Mouse (Mus musculus) ovary, postnatal 10 days (tissue): ENCODE results near the gene Cntrob.
A peak's percentile ranks its signal among the peaks of the same experiment; 100 is the strongest.

Experiments
- DNase-seq: peaks from one replicate; pipeline ENCODE4 v3.0.0; 2022; ENCODE audit warnings: low spot score

The Cntrob gene

DNA sequence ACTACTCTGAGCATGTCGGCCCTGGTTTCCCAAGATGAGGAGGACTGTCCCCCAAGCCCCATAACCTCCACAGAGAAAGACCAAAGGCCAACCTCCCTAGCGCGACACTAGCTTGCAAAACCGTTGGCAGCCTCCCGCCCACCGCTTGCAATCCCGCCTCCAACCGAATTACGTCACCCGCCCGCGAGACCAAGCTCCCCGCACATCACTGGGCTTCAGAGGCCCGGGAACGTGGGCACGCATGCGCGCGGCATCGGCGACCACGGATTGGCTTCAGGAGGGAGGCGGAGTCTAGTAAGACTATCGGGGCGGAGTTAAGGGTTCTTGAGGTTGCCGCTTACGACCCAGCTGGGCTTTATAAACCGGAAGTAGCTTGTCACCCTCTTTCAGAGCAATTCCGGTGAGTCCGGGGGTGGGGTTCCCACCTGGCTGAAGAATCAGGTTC lies at the start of gene Cntrob, which contains the start of gene Trappc1:
Cntrob (minus strand) TSS at position 109 of the 445 bp plus-strand sequence.
Trappc1 (plus strand) TSS at position 314 of the 445 bp plus-strand sequence.
- DNase-seq, result peak; percentile 93

DNA sequence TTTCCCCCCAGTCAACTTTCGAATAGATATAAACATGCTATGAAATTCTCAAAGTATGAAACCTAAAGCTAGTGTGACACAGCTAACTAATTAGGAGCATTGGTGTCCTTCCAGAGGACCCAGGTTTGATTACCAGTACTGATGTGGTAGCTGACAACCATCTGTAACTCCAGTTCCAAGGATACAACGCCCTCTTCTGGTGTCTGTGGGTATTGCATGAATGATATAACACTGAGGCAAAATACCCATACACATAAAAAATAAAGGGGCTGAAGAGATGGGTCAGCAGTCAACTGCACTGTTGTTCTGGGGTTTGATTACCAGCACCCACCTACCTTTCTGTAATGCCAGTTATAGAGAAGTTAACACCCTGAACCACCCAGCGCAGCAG lies 49.2 kb upstream of the Cntrob start:
- DNase-seq, result no peak

DNA sequence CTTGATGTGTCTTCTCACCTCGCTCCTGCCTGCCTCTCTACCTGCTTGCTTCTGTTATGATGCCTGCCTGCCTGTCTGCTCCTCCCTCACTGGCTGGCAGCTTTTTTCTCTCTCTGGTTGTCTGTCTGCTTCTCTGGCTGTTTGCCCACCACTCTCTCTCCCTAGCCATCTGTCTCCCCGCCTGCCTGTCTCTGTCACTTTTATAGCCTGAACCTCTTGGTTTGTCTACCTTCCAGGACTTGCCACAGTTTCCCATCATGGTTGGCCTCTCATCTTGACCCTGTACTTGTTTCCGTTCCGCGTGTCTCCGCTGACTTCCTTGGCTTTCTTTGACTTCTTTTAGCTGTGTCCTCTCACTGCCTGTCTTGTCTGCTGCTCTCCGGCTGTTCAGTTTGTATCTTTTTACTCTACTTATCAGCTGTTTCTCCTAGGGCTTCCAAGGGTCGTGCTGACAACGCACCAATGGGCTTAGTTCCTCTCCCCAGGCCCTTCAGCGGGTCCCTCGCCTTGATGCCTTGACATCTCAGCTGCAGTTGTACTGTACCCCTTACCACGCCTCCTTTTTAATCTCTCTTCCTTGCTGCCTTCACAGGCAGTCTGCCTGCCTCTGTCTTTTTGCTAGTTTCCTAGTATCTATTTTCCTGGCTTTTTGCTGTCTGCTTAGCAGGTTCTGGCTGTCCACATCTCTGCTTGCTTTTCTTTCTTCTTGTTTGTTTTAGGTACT lies 48.6 kb upstream of the Cntrob start:
- DNase-seq, result no peak

DNA sequence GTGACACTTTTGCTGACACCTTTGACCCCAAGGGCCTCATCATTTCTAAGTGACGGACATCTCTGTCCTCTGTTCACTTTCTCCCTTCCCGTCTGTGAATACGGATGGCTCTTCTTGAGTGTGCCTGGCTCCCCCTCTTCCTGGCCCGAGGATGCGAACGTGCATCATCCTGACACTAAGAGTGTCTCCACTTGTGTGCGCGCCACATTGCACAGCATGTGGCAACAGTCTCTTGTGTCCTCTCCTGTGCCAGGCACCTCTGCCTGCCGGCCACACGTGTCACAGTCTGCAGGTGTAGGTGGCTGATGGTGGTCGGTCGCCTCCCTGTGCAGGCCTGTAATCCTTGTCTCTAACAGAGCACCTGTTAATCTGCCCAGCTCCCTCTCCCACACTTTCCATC lies 48.0 kb upstream of the Cntrob start:
- no peak for DNase-seq

DNA sequence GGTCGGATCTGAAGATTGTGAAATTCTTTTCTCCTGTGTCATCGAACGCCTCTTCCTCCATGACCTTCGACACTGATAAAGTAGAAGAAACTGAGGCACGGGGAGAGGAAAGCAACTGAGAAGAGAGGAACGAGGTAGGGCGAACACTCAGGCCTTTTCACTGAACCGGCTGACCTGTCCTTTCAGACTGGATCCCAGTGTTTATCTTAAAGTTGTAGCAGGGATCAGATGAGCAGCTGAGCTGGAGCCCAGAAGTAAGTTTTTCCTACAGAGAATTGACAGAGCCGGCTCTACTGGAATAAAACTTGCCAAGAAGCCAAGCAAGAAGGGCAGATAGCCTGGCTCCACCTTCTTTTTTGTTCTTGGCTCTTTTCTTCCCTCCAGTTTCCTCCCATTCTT lies 47.2 kb upstream of the Cntrob start:
- no peak for DNase-seq

DNA sequence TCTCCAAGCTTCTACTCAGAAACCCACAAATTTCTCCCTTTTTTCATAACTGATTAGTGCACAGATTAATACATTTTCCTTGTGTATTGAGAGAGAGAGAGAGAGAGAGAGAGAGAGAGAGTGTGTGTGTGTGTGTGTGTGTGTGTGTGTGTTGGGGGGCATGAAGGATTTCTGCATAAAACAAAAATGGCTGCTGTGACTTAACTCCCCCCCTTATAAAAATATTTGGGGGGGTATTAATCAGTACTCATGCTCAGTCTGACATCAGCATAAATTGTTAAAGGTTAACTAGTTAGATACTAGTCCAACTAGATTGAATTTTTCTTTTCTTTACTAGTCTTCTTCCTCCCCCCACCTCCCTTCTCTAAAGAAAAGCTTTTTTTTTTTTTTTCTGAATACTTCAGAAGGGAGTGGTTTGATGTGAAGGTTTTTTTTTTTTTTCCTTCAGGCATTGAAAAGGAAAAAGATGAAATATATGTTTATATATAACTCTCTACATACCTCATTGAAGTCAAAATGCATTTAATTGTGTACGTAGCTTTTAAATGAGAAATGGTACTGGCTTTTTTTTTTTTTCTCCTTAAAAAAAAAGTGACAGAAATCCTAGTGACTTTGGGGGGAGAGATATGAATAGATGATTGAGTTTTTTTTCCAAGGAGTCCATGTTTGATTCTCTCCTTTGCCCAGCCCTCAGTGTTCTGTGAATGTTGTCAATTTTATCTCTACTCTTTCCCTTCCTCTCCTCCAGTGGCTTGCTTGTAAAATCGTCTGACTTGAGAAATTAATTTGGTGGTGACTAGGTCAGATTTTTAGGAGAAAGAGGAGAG lies 46.6 kb upstream of the Cntrob start:
- DNase-seq, result no peak

DNA sequence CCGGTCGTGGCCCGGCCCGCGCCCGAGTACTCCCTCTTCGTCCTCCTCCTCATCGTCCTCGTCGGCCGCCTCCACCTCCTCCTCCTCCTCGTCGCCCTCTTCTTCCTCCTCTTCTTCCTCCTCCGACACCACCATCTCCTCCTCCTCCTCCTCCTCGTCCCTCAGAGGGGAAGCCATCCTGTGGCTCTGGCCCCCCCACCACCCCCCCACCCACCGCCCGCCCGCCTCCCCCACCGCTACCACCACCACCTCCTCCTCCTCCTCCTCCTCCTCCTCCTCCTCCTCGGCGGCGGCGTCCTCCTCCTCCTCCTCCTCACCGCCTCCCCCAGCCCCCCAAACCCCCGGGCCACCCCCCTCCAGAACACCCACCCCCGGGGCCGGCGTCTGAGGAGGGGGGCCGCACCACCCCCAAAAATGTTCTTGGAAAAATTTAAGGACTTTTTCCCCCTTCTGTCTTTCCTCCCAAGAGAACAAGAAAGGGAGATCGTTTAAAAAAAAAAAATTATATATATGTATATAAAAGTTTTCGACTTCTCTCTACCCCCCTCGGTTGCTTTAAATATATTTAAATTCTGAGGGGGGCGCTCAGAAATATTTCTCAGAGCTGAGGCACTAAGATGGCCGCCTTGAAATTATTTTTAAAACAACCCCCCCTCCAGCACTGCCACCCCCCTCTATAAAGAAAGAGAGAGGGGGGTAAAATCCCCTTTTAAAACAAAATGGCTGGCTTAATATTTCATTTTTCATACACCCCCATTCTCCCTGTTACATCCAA lies 45.8 kb upstream of the Cntrob start, which contains the start of gene Chd3:
Chd3 (minus strand) TSS at position 192 of the 775 bp plus-strand sequence.
- no peak for DNase-seq

DNA sequence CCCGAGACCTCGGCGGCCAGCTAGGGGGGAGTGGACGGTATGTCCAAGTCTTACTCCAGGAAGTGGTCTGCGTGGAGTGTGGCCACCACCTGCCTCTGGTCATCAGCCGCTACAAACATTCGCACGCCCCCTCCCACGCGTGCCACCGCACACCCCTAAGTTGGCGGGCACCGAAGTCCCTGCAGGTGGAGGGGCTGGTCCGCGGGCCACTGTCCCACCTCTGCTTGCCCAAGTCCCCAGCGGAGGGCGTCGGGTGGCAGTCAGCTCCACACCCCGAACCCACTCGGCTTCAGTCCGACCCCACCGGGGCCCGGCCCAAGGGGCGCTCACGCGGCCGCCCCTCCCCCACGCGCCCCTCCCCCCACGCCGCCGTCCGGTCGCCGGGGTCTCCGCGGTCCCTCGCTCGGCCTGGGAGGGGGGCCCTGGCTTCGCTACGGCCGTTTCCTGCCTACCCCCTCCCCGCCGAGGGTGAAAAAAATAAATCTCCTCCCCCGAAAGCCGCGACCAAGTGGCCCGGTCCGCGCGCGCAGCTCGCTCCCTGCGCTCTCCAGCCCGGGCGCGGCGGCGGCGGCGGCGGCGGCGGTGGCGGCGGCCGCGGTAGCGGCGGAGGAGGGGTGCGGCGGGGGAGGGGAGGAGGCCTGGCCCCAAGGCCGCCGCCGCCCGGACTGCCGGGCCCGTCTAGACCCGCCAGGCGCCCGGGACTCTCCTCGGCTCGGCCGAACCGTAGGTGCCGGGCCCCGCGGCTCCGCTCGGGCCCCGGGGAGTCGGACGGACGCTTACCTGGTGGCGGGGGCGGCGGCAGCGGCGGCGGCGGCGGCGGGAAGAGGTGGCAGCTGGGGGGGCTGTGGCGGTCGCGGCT lies 45.0 kb upstream of the Cntrob start:
- DNase-seq, result no peak

DNA sequence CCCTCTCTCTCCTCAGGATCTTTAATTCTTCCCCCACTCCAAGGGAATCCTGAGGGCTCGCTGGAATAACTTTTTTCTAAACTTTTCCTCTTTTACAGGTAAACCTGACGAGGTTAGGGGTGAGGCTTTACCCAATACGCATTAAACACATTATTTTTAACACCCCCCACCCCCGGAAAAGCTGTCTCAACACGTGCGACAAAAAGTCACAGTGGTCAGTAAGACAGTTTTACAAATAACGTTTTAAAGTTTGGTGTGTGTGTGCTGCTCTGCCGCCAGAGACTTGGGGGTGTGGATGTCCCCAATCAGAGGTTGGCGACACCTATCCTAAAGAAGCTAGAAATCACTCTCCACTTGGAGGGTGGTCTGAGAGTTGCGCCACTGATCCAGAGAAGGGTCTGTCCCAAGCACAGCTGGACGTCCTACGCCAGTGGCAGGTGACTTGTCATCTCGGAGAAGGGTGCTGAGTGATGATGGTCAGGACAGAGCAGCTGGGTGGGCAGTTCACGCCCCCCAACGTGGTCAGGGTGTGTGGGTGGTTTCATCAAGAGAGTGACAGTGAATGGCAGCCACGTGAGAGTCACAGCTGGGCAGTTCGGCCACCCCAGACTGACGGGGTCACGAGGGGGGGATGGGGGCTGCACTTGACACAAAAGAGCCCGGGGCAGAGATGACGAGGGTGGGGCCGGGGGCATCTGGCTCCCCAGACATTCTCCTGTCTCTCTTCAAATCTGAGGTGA lies 44.2 kb upstream of the Cntrob start:
- no peak for DNase-seq

DNA sequence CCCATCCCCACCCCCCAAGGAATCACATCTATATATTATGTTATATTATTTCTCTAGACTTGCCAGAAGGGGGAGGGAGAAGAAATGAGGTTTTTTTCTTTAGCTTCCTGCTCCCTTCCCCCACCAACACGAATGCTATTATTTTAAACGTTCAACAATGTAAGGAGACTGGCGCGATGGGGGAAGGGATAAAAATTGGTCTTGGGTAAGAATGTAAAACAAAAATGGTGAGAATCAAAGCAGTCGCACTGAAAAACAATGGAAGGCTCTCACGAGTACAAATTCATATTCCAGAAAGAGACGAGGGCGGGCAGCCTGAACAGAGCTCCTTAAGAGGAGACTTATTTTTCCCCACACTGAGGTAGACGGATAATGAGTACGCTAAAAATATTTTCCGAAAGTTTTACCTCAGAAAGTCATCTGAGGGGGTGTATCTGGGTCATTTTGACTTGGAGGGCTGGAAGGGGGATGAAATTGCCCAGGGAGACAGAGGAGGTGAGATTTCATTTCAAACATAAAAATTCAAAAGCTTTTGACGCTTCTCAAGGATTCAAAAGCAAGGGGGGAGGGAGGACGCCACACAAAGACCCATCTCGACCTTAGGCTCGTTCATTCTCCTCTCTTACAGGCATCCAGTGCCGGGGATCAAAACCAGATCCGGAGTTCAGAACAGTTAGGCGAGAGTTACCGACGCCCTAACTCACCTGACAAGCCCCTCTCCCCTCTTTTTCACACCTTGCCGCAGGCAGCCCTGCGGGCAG lies 43.5 kb upstream of the Cntrob start:
- DNase-seq, result no peak

DNA sequence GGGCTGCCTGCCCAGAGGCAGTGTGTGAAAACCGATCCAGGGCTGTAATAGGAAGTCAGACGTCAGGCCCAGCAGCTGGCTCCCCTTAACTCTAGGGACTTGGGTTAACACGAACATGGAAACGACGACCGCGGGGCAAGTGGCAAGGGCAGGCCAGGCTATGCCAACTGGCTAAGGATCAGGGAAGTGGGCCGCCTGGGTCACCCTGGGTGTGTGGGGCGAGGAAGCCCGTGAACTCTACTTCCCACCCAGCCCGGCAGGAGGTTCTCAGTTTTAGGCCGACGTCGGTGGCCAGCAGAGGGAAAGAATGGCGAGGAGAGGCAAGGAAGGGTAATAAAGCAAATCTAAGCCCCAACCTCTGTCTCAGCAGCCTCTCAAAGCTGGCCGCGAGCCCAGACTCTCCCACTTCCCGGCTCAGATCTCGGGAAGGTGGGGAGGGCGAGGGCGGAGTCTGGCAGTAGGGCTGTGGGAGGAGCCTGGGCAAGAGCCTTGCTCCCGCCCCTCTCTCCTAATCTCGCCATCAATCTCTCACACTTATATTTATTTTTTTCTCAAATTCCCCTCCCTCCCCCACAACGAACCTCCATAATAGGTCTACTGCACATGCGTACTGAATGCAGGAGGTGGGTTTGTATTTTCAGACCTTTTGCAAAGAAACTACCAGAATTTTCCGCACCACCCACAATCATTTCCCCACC lies 42.7 kb upstream of the Cntrob start:
- DNase-seq, result peak; percentile 89

DNA sequence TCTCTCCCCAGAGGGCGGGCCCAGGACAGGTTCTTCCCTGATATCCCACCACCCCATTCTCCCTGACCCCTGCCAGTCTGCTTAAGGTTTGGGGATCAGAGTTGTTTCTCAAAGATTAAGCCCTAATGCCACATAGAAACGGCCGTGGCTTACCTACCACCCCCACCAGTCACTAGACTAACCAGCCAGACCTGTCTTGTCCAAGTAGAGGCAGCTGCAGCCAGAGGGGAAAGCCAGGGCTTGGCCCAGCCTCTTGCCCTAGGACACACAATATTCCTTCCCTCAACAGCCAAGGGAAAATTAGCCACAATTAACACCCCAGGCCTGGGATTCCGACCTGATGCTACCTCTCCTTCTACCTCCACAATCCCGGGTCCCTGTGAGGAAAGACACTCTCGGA lies 42.1 kb upstream of the Cntrob start:
- DNase-seq, result no peak

DNA sequence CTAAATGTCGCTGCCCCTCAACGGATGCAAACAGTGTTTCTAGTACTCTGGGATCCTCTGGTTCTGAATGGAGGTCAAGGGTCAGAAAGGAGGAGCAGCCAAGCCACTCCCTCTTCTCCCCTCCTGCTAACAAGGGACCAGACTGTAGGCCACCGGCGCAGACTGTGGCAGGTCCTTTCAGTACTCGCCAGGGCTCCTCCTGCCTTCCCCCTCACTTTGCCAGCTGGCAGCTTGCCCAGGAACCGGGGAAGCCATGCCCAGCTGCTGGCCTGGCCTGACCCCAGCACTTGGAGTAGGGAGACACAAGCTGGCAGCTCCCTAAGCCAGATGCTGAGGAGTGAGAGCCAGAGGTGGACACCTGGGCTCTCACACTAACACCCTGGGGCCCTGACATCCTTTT lies 41.3 kb upstream of the Cntrob start:
- DNase-seq, result peak; percentile 96

DNA sequence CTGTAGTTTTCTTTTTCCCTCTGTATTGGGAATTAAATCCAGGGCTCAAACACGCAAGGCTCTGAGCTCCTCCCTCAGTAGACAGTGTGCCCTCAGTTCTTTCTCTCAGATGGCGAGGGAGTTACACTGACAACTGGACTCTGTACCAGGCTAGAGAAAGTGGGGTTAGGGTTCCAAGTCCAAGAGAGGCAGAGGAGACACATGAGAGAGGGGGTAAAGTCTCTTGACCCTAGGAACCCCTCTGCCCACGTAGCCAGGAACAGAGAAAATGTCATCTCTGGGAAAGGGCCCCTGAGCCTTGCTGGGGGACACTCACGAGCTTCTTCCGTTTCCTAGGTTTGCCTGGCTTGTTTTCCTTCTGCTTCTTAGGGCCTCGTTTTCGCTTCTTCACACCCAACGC lies 40.8 kb upstream of the Cntrob start:
- no peak for DNase-seq

DNA sequence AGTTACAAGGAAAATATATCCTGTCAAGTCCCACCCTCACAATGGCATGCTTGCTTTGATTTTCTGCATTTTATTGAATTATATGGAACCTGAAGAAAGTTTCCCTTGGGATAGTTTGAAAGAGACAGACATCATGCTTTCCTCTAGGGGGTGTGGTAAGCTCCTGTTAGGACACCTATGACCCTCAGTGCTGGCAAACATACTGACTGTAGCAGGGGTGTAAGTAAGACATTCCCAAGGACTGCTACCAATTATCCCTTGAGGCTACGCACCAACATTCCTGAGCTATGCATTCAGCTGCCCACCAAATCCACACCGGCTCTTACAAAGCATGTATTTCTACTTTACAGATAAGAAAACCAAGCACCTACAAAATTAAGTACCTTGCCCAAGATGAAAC lies 38.9 kb upstream of the Cntrob start:
- DNase-seq, result no peak

DNA sequence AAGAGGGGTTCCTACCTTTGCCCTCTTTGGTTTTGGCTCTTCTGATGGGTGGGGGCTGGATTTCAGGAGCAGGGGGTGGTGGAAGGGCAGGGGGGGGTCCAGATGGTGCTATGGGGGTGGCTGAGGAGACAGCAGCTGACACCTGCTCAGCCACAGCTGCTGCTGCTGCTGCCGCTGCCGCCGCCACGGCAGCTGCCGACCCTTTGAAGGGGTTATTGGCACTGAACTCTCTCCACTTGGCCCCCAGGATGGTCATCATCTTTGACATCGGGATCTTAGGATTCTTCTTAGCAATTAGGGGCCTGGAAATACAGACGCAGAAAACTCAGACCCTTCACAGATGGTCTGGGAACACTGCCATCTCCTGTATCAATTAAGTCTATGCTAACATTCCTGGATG lies 38.4 kb upstream of the Cntrob start:
- DNase-seq, result no peak

DNA sequence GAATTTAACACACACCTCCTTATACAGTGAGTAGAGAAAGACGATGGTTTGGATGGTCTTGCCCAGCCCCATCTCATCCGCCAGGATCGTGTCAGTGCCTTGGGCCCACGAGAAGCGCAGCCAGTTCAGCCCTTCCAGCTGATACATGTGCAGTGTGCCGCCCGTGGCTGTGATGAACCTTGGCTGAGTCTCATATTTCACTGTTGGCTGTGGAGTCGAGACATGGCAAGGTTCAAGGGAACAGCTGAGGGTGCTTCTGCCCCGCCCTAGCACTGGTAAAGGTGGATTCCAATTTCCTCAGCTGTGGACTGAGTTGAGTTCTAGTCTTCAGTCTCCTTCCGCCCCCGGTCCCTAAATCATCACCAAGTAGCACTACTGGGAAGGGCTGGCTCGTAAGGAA lies 34.1 kb upstream of the Cntrob start:
- DNase-seq, result no peak

DNA sequence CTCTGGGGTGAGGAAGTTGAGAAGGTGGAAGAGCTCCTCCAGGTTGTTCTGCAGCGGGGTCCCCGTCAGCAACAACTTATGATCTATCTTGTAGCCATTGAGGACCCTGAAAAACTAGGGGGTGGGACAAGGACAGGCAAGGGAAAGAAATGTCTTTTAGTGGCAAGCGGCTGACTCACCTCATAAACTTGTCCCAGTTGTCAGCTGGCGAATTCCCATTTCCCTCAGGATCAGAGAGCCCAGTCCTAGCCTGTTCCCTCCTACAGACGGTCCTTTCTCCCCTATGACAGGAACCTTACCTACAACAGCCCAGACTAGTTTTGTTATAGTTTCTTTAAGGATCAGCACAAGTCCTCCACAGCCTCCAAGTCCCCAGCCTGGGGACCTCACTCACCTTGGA lies 33.0 kb upstream of the Cntrob start:
- no peak for DNase-seq

DNA sequence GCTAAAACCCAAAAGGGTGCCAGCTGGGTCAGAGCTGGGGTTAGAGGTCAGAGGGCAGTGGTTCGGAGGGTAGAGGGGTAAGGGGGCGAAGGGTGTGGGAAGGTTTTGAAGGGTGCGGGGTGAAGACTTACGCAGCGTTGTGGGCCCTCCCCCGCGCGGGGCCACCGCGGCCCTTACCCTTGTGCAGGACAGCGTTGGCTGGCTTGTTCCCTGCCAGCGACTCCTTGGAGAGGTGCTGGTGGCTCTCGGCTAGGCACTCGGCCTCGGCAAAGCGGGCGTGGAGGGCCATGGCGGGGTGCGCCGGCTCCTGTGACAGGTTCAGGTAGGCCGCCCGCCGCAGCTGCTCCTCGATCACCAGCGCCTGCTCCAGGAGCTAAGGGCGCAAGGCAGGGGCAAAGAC lies 22.9 kb upstream of the Cntrob start:
- DNase-seq, result no peak
